Mouse (Mus musculus): ENCODE measurements at regions not wholly inside any gene's neighbourhood (a gene's known extent, or its start where the extent isn't known, plus 50 kb on each side); places are given as distances from the start of the nearest gene placed in this dataset.

GRCm38 (mm10) chr11:79764026-79764425 is 173.0 kb downstream of the Rab11fip4 start:
- DNase-seq (ENCODE audit: low spot score in 2 of 2): no peak

- DNase-seq (ENCODE audit: low spot score in 2 of 2): no peak
Measured at GRCm38 (mm10) chr11:79762654-79763053, 171.6 kb downstream of the Rab11fip4 start.

- DNase-seq (ENCODE audit: low spot score in 2 of 2): no peak
Measured at GRCm38 (mm10) chr11:79762027-79762426, 171.0 kb downstream of the Rab11fip4 start.

- DNase-seq (ENCODE audit: low spot score in 2 of 2): no peak
Measured at GRCm38 (mm10) chr11:79760533-79760932, 169.5 kb downstream of the Rab11fip4 start.

- DNase-seq (ENCODE audit: low spot score in 2 of 2): no peak
Measured at GRCm38 (mm10) chr11:79758281-79758680, 167.3 kb downstream of the Rab11fip4 start.

GRCm38 (mm10) chr11:79757513-79758071 is 166.6 kb downstream of the Rab11fip4 start:
- DNase-seq (ENCODE audit: low spot score in 2 of 2): no peak

GRCm38 (mm10) chr11:79756305-79756846 is 165.4 kb downstream of the Rab11fip4 start:
- DNase-seq (ENCODE audit: low spot score in 2 of 2): no peak

GRCm38 (mm10) chr11:79753491-79753890 is 162.5 kb downstream of the Rab11fip4 start:
- no peak for DNase-seq (ENCODE audit: low spot score in 2 of 2)

GRCm38 (mm10) chr11:79752717-79753480 is 161.9 kb downstream of the Rab11fip4 start:
- no peak for DNase-seq (ENCODE audit: low spot score in 2 of 2)

GRCm38 (mm10) chr11:79751751-79752716 is 161.0 kb downstream of the Rab11fip4 start:
- DNase-seq (ENCODE audit: low spot score in 2 of 2): no peak

GRCm38 (mm10) chr11:79750943-79751342 is 159.9 kb downstream of the Rab11fip4 start:
- DNase-seq (ENCODE audit: low spot score in 2 of 2): no peak

- no peak for DNase-seq (ENCODE audit: low spot score in 2 of 2)
Measured at GRCm38 (mm10) chr11:79749755-79750434, 158.9 kb downstream of the Rab11fip4 start.

GRCm38 (mm10) chr11:79749141-79749540 is 158.1 kb downstream of the Rab11fip4 start:
- DNase-seq (ENCODE audit: low spot score in 2 of 2): no peak

- DNase-seq (ENCODE audit: low spot score in 2 of 2): no peak
Measured at GRCm38 (mm10) chr11:79748606-79749125, 157.7 kb downstream of the Rab11fip4 start.

GRCm38 (mm10) chr11:79747801-79748200 is 156.8 kb downstream of the Rab11fip4 start:
- DNase-seq (ENCODE audit: low spot score in 2 of 2): no peak
